Mouse (Mus musculus) heart, embryonic 12.5 days (tissue): Measurements from ENCODE around the gene Olfr324. TPM values are rescaled to one million over a fixed set of nuclear protein-coding genes. Genes with fewer than 3 reads are reported as not detected.

Source experiments
- ATAC-seq: fragments of 200-750 bp; cut with Nextera tagmentation; 2 replicates; pipeline ENCODE4 v1.8.0; 2017; ENCODE audit warnings: moderate TSS enrichment, moderate library complexity; ENCODE audit not compliant: insufficient number of reproducible peaks, low FRiP score
- H3K27ac ChIP-seq: fragments of 300-500 bp; sonication (generic); 2 replicates; pipeline ENCODE4 v1.5.1; 2016; ENCODE audit warnings: mild to moderate bottlenecking, moderate library complexity; ENCODE audit not compliant: poor library complexity, severe bottlenecking
- H3K27me3 ChIP-seq: fragments of 300-500 bp; sonication (generic); replicated peaks from 2 replicates; pipeline ENCODE4 v1.6.1; 2016; ENCODE audit warnings: mild to moderate bottlenecking, moderate library complexity
- H3K36me3 ChIP-seq: fragments of 300-500 bp; sonication (generic); 2 replicates; pipeline ENCODE4 v1.6.1; 2016; ENCODE audit warnings: mild to moderate bottlenecking, moderate library complexity
- H3K4me1 ChIP-seq: fragments of 300-500 bp; sonication (generic); replicated peaks from 2 replicates; pipeline ENCODE4 v1.6.1; 2016; ENCODE audit warnings: mild to moderate bottlenecking
- H3K4me2 ChIP-seq: fragments of 300-500 bp; sonication (generic); 2 replicates; pipeline ENCODE4 v1.6.1; 2016; ENCODE audit warnings: mild to moderate bottlenecking, moderate library complexity
- H3K4me3 ChIP-seq: fragments of 300-500 bp; sonication (generic); 2 replicates; pipeline ENCODE4 v1.5.1; 2016; ENCODE audit warnings: mild to moderate bottlenecking
- H3K9ac ChIP-seq: fragments of 300-500 bp; sonication (generic); 2 replicates; pipeline ENCODE4 v1.6.1; 2016; ENCODE audit warnings: mild to moderate bottlenecking, moderate library complexity
- H3K9me3 ChIP-seq: fragments of 300-500 bp; sonication (generic); replicated peaks from 2 replicates; pipeline ENCODE4 v1.6.1; 2016; ENCODE audit warnings: mild to moderate bottlenecking, moderate library complexity
- WGBS: fragments of 180-500 bp; shearing (Covaris S2); methylation state at CpG from one replicate; pipeline ENCODE4 v1.1.7; 2016; 5-methylcytosine and 5-hydroxymethylcytosine counted together
- polyA plus RNA-seq: library from polyadenylated mRNA; unstranded; fragments of >200 nt; fragmentation: Nextera tagmentation; extraction: Ambion mirVana; gene quantifications from 2 replicates; pipeline ENCODE4 v1.2.1, GENCODE M21; 2016

Olfr324 gene
- polyA plus RNA-seq, 1 experiment from 2014 or later, result not detected

DNA sequence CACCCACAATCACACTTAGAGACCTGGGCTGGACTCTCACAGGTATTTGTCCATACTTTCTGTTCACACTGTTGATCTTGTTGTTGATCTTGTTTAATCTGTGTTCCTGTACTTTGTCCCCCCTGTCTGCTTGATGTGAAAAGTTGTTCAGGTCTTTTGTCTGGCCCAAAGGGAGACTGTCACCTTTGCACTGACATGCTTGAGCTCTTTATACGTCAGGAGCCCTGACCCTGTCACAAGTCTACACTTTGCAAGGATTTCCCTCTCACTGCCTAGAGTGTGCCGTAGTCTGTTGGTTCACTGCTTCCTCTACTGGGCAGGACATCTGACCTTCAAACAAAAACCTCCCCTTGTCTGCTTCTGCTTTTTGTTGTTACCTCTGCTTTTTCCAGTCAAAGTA lies 9.8 kb downstream of the Olfr324 start:
- no peak overlapping the region for H3K4me3 ChIP-seq
- ATAC-seq, result no peak
- H3K9me3 ChIP-seq, result no peaks in the 10 kb centered on the region; the same call in 1 of the 2 replicates
- H3K27me3 ChIP-seq, result 0 out of 2 replicates have a peak, but pooled peaks cover 3% of the 10 kb centered on the region
- no peaks in the 10 kb centered on the region for H3K36me3 ChIP-seq
- WGBS, result 59% methylated on average over 2 of the region's 2 CpGs
- H3K4me2 ChIP-seq, result no peak overlapping the region
- H3K27ac ChIP-seq, result no peak overlapping the region
- H3K9ac ChIP-seq, result no peak overlapping the region
- H3K4me1 ChIP-seq, result no peaks in the 10 kb centered on the region

DNA sequence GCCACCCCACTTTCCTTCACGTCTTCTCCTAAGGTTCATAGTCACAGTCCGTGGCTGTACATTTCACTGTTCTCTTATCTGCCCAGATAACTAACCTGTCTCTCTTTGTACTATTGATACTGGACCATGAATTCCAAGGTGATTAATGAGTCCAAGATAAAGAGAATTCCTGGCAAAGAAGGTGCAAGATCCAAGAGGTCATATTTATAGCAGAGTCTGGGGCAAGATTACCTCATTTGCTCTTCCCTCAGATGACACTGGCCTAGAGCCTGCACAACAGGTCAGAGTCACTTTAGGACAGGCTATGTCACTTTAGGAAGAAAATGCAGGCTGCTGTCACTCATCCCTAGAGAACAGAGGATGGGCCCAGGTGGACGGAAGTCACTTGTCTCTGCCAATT lies 10.3 kb downstream of the Olfr324 start:
- H3K4me2 ChIP-seq, result no peak overlapping the region
- H3K4me3 ChIP-seq, result no peak overlapping the region
- no peaks in the 10 kb centered on the region for H3K4me1 ChIP-seq
- no peak overlapping the region for H3K27ac ChIP-seq
- 58% methylated on average over 3 of the region's 3 CpGs for WGBS
- H3K9me3 ChIP-seq, result no peaks in the 10 kb centered on the region; the same call in 1 of the 2 replicates
- no peak for ATAC-seq
- 0 out of 2 replicates have a peak, but pooled peaks cover 3% of the 10 kb centered on the region for H3K27me3 ChIP-seq
- no peak overlapping the region for H3K9ac ChIP-seq
- H3K36me3 ChIP-seq, result no peaks in the 10 kb centered on the region

DNA sequence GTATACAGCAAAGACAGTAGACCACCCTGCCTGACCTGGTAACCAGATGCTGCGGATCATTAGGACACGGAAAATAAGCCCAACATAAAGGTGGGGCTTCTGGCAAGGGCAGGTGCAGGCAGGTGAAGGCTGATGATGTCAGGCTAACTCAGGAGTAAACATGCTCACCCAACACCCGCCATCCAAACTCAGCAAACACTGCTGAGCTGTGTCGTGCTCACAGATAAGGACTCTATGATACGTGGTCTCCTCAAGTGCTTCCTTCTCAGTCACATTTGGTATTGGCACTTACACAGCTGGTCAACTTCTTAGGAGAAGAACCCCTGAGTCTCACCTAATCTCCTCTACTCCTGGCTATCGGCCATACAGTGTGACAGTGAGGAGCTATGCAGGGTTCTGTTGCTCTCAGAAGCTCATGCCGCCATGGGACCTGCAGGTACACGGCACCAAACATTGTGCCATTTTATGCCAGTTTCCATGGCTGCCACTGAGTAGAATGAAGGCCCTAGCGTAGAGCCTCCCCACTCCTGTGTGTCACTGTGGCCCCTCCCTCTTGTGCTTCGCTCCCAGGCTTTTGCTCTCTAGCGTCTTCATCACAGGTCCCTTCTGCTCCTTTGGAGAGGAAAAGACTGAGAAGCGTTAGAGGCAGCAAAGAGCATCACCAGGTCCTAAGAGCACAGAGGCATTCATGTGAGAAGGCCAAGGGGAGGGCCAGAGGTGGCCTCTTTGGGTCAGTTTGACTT lies 11.4 kb downstream of the Olfr324 start:
- no peak overlapping the region for H3K4me3 ChIP-seq
- no peak overlapping the region for H3K27ac ChIP-seq
- WGBS, result 74% methylated on average over 12 of the region's 12 CpGs
- H3K27me3 ChIP-seq, result 0 out of 2 replicates have a peak, but pooled peaks cover 3% of the 10 kb centered on the region
- H3K36me3 ChIP-seq, result no peaks in the 10 kb centered on the region
- no peaks in the 10 kb centered on the region for H3K4me1 ChIP-seq
- no peak overlapping the region for H3K9ac ChIP-seq
- no peak overlapping the region for H3K4me2 ChIP-seq
- no peak for ATAC-seq
- H3K9me3 ChIP-seq, result no peaks in the 10 kb centered on the region; the same call in 1 of the 2 replicates

DNA sequence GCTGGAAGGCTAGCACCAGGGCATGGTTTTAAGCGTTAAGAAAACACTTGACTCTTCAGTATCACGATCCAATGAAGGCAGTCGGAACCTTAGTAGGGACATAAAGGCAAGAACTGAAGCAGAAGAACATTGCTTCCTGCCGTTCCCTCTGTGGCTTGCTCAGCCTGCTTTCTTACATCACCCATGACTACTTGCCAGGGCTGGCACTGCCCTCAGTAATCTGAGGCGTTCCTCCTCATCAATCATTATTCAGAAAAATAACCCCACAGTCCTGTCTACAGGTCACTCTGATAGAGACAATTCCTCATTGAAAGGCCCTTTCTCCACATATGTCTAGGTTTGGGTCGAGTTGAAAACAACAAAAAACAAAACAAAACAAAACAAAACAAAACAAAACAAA lies 12.1 kb downstream of the Olfr324 start:
- no peaks in the 10 kb centered on the region for H3K4me1 ChIP-seq

DNA sequence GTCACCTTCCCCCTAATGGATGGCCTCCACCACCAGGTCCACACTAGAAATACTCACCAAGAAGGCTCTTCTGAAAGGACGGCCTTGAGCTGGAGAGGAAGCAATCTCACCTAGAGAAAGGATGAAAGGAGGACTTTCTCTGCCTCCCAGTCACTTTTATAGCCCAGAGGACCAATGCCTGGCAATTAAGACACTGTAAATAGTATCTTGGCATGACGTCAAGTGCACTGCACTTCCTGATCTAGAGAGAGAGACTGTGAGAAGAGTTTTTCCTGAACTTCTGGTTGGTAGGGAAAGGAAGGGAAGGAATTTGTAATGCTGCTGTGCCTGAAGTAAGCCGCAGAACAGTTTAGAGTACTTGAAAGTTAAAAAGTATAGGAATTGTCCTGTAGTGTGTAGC lies 18.4 kb downstream of the Olfr324 start:
- ATAC-seq, result no peak

More for the DNA sequence above, 12.1 kb downstream of the Olfr324 start:
- WGBS, result 80% methylated on average over 6 of the region's 6 CpGs
- Histone ChIP-seq H3K4me2 (no peak overlapping the region), H3K9me3 (no peaks in the 10 kb centered on the region; the same call in 1 of the 2 replicates), H3K9ac (no peak overlapping the region), H3K27ac (no peak overlapping the region), H3K27me3 (no peaks in the 10 kb centered on the region), H3K36me3 (no peaks in the 10 kb centered on the region), H3K4me3 (no peak overlapping the region)
- no peak for ATAC-seq

DNA sequence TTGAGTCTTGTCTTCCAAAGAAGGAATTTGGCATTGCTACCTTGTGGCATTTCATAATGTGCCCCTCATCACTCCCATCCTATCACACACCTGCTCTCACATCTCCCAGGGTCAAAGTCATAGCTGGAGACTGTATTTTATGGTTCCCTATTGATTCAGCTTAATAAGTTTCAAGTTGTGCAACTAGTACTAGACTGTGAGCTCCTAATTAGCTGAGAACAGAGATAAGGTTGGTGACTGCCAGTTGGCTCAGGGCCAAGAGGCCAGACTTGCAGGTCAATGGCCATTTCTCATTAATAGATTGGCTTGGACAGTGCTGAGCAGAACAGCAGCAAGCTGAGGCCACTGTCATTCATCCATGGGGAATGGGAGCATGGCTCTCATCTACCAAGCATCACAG lies 19.6 kb downstream of the Olfr324 start:
- ATAC-seq, result no peak
- Histone ChIP-seq H3K36me3 (no peaks in the 10 kb centered on the region), H3K9me3 (no peaks in the 10 kb centered on the region)

More for the DNA sequence above, 18.4 kb downstream of the Olfr324 start:
- no peaks in the 10 kb centered on the region for H3K27me3 ChIP-seq
- H3K9ac ChIP-seq, result no peak overlapping the region
- no peak overlapping the region for H3K27ac ChIP-seq
- H3K4me3 ChIP-seq, result no peak overlapping the region
- H3K9me3 ChIP-seq, result no peaks in the 10 kb centered on the region
- no peak overlapping the region for H3K4me2 ChIP-seq
- peaks cover 7% of the 10 kb centered on the region for H3K4me1 ChIP-seq
- 65% methylated on average over 3 of the region's 3 CpGs for WGBS
- no peaks in the 10 kb centered on the region for H3K36me3 ChIP-seq

DNA sequence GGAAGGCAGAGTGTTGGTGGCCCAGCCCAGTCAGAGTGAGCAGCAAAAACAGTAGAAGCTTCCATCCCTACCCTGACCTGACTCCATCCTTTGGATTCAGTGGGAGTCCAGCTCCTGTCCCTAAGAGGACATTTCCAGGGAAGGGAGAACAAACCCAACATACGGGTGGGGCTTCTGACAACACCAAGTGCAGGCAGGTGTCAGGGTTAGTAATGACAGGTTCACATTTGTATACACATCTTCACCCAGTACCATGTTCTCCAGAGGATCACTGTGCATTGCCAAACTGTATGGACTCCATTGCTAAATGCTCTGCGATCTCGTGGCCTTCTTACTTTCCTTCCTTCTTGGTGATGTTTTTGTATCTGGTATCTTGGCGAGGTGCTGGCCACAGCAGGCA lies 21.1 kb downstream of the Olfr324 start, which contains the start of gene 2210407C18Rik:
Gene 2210407C18Rik (minus strand): TSS at position 101 of the 400 bp plus-strand sequence.
- Histone ChIP-seq H3K4me2 (no peak within 1 kb of the TSS), H3K4me1 (peaks cover 8% of the 10 kb centered on the region), H3K9me3 (no peaks in the 10 kb centered on the region), H3K27me3 (no peaks in the 10 kb centered on the region), H3K36me3 (no peaks in the 10 kb centered on the region), H3K9ac (no peak within 1 kb of the TSS), H3K4me3 (no peak within 1 kb of the TSS), H3K27ac (no peak within 1 kb of the TSS)
- ATAC-seq, result no peak
- 81% methylated on average over 4 of the region's 4 CpGs for WGBS

More for the DNA sequence above, 19.6 kb downstream of the Olfr324 start:
- Histone ChIP-seq H3K9ac (no peak overlapping the region), H3K4me2 (no peak overlapping the region), H3K27me3 (no peaks in the 10 kb centered on the region), H3K4me3 (no peak overlapping the region), H3K4me1 (peaks cover 8% of the 10 kb centered on the region), H3K27ac (no peak overlapping the region)

DNA sequence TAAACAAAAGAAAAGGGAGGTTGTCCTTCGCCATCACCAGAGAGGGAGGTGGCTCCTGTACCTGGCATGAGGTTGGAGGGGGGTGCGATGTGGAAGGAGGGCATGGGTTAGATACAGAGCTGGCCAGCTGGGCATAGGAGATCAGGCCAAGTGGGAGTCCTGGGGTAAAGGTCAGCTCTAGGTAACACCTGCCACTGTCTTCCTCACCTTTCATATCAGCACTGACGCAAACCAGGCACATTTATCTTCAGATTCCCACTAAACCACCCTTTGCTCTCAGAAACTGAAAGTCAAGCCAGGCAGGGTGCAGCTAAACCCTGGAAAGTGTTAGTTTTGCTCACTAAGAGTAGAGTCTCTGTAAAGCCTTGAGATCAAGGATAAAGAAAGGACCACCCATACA lies 23.5 kb downstream of the Olfr324 start:
- Histone ChIP-seq H3K36me3 (no peaks in the 10 kb centered on the region), H3K4me1 (peaks cover 8% of the 10 kb centered on the region), H3K27ac (no peak overlapping the region), H3K4me3 (no peak overlapping the region), H3K9me3 (no peaks in the 10 kb centered on the region), H3K4me2 (no peak overlapping the region), H3K9ac (no peak overlapping the region), H3K27me3 (no peaks in the 10 kb centered on the region)
- ATAC-seq, result no peak
- WGBS, result 45% methylated on average over 3 of the region's 3 CpGs

DNA sequence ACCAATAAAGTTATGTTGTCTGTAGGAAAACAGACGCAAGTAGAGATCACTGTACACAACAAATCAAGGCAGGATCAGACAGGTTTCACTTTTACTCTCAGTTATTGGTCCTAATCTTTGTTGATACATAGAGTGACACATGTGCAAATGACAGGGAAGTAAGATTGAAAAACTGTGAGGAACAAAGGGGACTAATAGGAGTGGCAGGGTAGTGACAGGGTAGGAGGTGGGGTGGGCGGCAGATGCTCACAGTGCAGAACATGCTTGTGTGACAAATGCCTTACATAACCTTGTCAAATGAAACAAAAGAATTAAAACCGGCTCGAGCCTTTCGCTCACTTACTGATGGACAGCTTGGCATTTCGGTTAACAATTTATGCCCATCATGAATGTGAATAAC lies 23.9 kb downstream of the Olfr324 start:
- WGBS, result 71% methylated on average over 6 of the region's 6 CpGs
- no peak for ATAC-seq
- Histone ChIP-seq H3K9ac (no peak overlapping the region), H3K36me3 (no peaks in the 10 kb centered on the region), H3K4me1 (peaks cover 8% of the 10 kb centered on the region), H3K27me3 (no peaks in the 10 kb centered on the region), H3K4me2 (no peak overlapping the region), H3K27ac (no peak overlapping the region), H3K9me3 (no peaks in the 10 kb centered on the region), H3K4me3 (no peak overlapping the region)

DNA sequence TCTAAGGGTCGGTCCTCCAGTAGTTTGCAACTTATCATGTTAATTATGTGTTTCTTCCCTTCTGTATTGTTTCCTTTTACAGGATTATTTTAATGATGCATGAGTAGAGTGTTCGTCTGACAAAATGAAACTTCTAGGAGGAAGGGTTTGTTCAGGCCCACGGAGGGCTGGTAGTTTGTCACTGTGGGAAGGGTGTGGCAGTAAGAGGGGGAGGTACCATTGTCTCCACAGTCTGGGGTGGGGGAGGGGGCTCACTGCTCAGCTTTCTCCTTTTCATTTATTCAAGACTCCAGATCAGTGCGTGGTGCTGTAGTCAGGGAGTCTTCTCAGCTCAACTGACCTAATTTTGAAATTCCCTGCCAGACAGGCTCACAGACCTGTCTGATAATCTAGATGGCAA lies 31.2 kb downstream of the Olfr324 start:
- WGBS, result 66% methylated on average over 4 of the region's 4 CpGs
- no peak overlapping the region for H3K4me2 ChIP-seq

DNA sequence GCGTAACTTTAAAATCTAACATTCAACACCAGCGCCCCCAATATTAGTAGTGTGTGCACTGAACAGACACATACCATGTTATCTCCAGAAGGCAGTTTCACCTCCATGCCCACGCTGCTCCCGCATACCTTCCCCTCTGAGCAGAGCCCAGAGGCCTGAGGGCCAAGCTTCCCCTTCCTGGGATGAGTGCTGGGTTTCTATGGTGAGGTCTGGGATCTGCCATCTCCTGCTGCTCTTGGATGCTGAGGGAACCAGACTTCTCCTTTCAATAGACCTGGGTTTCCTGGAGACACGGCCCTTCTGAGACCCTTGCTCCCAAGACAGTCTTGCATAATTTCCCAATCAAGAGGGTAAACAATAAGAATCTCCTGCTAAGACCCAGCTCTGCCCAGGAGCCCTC lies 35.5 kb downstream of the Olfr324 start, which contains the start of gene Olfr323:
Gene Olfr323 (minus strand): TSS at position 101 of the 400 bp plus-strand sequence.
- ATAC-seq, result no peak
- Histone ChIP-seq H3K9me3 (no peaks in the 10 kb centered on the region), H3K27ac (no peak within 1 kb of the TSS), H3K4me1 (no peaks in the 10 kb centered on the region), H3K4me2 (no peak within 1 kb of the TSS), H3K27me3 (0 out of 2 replicates have a peak, but pooled peaks cover 4% of the 10 kb centered on the region), H3K4me3 (no peak within 1 kb of the TSS), H3K9ac (no peak within 1 kb of the TSS), H3K36me3 (no peaks in the 10 kb centered on the region)
- 66% methylated on average over 5 of the region's 5 CpGs for WGBS

More for the DNA sequence above, 31.2 kb downstream of the Olfr324 start:
- Histone ChIP-seq H3K9ac (no peak overlapping the region), H3K36me3 (no peaks in the 10 kb centered on the region), H3K4me1 (no peaks in the 10 kb centered on the region), H3K27ac (no peak overlapping the region), H3K27me3 (no peaks in the 10 kb centered on the region), H3K4me3 (no peak overlapping the region), H3K9me3 (no peaks in the 10 kb centered on the region)
- ATAC-seq, result no peak
